Mouse (Mus musculus) stomach, embryonic 14.5 days (tissue): ENCODE measurements around the gene Taf5l. TPM values are rescaled to one million over a fixed set of nuclear protein-coding genes. Genes with fewer than 3 reads are reported as not detected.
"Not testable (repeated sequence)": the region's sequence is repeated elsewhere in the genome, so short reads cannot be mapped to it uniquely, and the experiment has no call there.

ENCODE experiments used
- ATAC-seq: fragments of 200-750 bp; cut with Nextera tagmentation; 2 replicates; pipeline ENCODE4 v1.8.0; 2017; ENCODE audit warnings: low read depth, moderate TSS enrichment; ENCODE audit not compliant: insufficient number of reproducible peaks, insufficient read depth, low FRiP score
- H3K27ac ChIP-seq: fragments of 300-500 bp; sonication (generic); 2 replicates; pipeline ENCODE4 v1.5.1; 2014; ENCODE audit warnings: mild to moderate bottlenecking, low read length, moderate library complexity, mixed read lengths
- H3K27me3 ChIP-seq: fragments of 300-500 bp; sonication (generic); 2 replicates; pipeline ENCODE4 v1.6.1; 2014; ENCODE audit warnings: low read length, control low read depth, mixed read lengths; ENCODE audit not compliant: control insufficient read depth, insufficient read depth
- H3K36me3 ChIP-seq: fragments of 300-500 bp; sonication (generic); 2 replicates; pipeline ENCODE4 v1.6.1; 2014; ENCODE audit warnings: mild to moderate bottlenecking, control low read depth, low read length, moderate library complexity, mixed read lengths; ENCODE audit not compliant: control insufficient read depth, insufficient read depth
- H3K4me1 ChIP-seq: fragments of 300-500 bp; sonication (generic); 2 replicates; pipeline ENCODE4 v1.6.1; 2014; ENCODE audit warnings: low read length, control low read depth, mixed read lengths; ENCODE audit not compliant: control insufficient read depth, insufficient read depth
- H3K4me2 ChIP-seq: fragments of 300-500 bp; sonication (generic); replicated peaks from 2 replicates; pipeline ENCODE4 v1.6.1; 2014; ENCODE audit warnings: low read depth, low read length, control low read depth
- H3K4me3 ChIP-seq: fragments of 300-500 bp; sonication (generic); 2 replicates; pipeline ENCODE4 v1.5.1; 2014; ENCODE audit warnings: low read depth, low read length, control low read depth
- H3K9ac ChIP-seq: fragments of 300-500 bp; sonication (generic); replicated peaks from 2 replicates; pipeline ENCODE4 v1.6.1; 2014; ENCODE audit warnings: low read depth, mild to moderate bottlenecking, control low read depth, low read length, moderate library complexity, mixed read lengths
- H3K9me3 ChIP-seq: fragments of 300-500 bp; sonication (generic); 2 replicates; pipeline ENCODE4 v1.6.1; 2016; ENCODE audit warnings: low read depth, low read length, control low read depth; ENCODE audit not compliant: control insufficient read depth
- WGBS: fragments of 180-500 bp; shearing (Covaris S2); extraction: QIAGEN DNeasy Blood & Tissue Kit; methylation state at CpG from one replicate; pipeline ENCODE4 v1.1.7; 2014; 5-methylcytosine and 5-hydroxymethylcytosine counted together
- polyA plus RNA-seq: library from polyadenylated mRNA; unstranded; fragments of >200 nt; fragmentation: Nextera tagmentation; extraction: Ambion mirVana; gene quantifications from 2 replicates; pipeline ENCODE4 v1.2.1, GENCODE M21; 2014

The Taf5l gene
- polyA plus RNA-seq, 1 experiment from 2014 or later, result 43.8 TPM

- H3K27me3 ChIP-seq, result no peaks in the 10 kb centered on the region
- H3K9ac ChIP-seq, result peak overlapping the region; percentile 87
- WGBS, result under 1% methylated on average over 53 of the region's 87 CpGs
- H3K27ac ChIP-seq, result peak overlapping the region; percentile 88
- H3K9me3 ChIP-seq, result no peaks in the 10 kb centered on the region
- H3K4me2 ChIP-seq, result peak overlapping the region; percentile 79
- peak; percentile 77 for ATAC-seq
- H3K4me1 ChIP-seq, result peaks cover 19% of the 10 kb centered on the region
- peak overlapping the region; percentile 86 for H3K4me3 ChIP-seq
- H3K36me3 ChIP-seq, result peaks cover 4% of the 10 kb centered on the region; the same call in 1 of the 2 replicates
Measured at GRCm38 (mm10) chr8:124020439-124021236, 559 bp downstream of the Taf5l start.

GRCm38 (mm10) chr8:124019782-124020181 lies 1.4 kb downstream of the Taf5l start:
- H3K4me2 ChIP-seq, result peak overlapping the region; percentile 79
- ATAC-seq, result no peak
- H3K4me1 ChIP-seq, result peaks cover 19% of the 10 kb centered on the region
- peaks cover 4% of the 10 kb centered on the region; the same call in 1 of the 2 replicates for H3K36me3 ChIP-seq
- no peaks in the 10 kb centered on the region for H3K9me3 ChIP-seq
- H3K4me3 ChIP-seq, result peak overlapping the region; percentile 86
- H3K9ac ChIP-seq, result peak overlapping the region; percentile 87; the same call in 1 of the 2 replicates
- H3K27ac ChIP-seq, result 0 out of 2 replicates have a peak overlapping the region, but pooled peaks have one; percentile 39
- WGBS, result 23% methylated on average over 13 of the region's 13 CpGs
- H3K27me3 ChIP-seq, result no peaks in the 10 kb centered on the region

- no peaks in the 10 kb centered on the region for H3K27me3 ChIP-seq
- no peak overlapping the region for H3K4me2 ChIP-seq
- no peak overlapping the region for H3K4me3 ChIP-seq
- WGBS, result 59% methylated on average over 3 of the region's 3 CpGs
- peaks cover under 1% of the 10 kb centered on the region; the same call in 1 of the 2 replicates for H3K36me3 ChIP-seq
- ATAC-seq, result no peak
- no peak overlapping the region for H3K9ac ChIP-seq
- no peak overlapping the region for H3K27ac ChIP-seq
- H3K9me3 ChIP-seq, result no peaks in the 10 kb centered on the region
- H3K4me1 ChIP-seq, result peaks cover 7% of the 10 kb centered on the region
Measured at GRCm38 (mm10) chr8:124014751-124015150, 6.4 kb downstream of the Taf5l start.

GRCm38 (mm10) chr8:124014299-124014698 lies 6.9 kb downstream of the Taf5l start:
- not testable (repeated sequence) for H3K27ac ChIP-seq

GRCm38 (mm10) chr8:124011989-124012586 lies 9.1 kb downstream of the Taf5l start:
- no peak overlapping the region for H3K27ac ChIP-seq
- 97% methylated on average over 3 of the region's 3 CpGs for WGBS
- H3K36me3 ChIP-seq, result peaks cover 24% of the 10 kb centered on the region
- no peak for ATAC-seq
- H3K4me3 ChIP-seq, result no peak overlapping the region
- no peaks in the 10 kb centered on the region for H3K27me3 ChIP-seq
- H3K4me1 ChIP-seq, result no peaks in the 10 kb centered on the region
- no peak overlapping the region for H3K9ac ChIP-seq
- no peak overlapping the region for H3K4me2 ChIP-seq
- no peaks in the 10 kb centered on the region for H3K9me3 ChIP-seq

More at GRCm38 (mm10) chr8:124014299-124014698, 6.9 kb downstream of the Taf5l start:
- not testable (repeated sequence) for H3K4me1 ChIP-seq, H3K4me2 ChIP-seq, H3K36me3 ChIP-seq, H3K9me3 ChIP-seq, H3K4me3 ChIP-seq, ATAC-seq, H3K27me3 ChIP-seq, H3K9ac ChIP-seq
- 92% methylated on average over 7 of the region's 7 CpGs for WGBS

- ATAC-seq, result no peak
- Histone ChIP-seq H3K27ac (no peak overlapping the region), H3K4me1 (no peaks in the 10 kb centered on the region), H3K9me3 (no peaks in the 10 kb centered on the region), H3K4me3 (no peak overlapping the region), H3K4me2 (no peak overlapping the region), H3K36me3 (peaks cover 28% of the 10 kb centered on the region), H3K9ac (no peak overlapping the region), H3K27me3 (no peaks in the 10 kb centered on the region)
- 76% methylated on average over 3 of the region's 3 CpGs for WGBS
Measured at GRCm38 (mm10) chr8:124011580-124011979, 9.6 kb downstream of the Taf5l start.

- no peak overlapping the region for H3K9ac ChIP-seq
- no peaks in the 10 kb centered on the region for H3K4me1 ChIP-seq
- H3K4me2 ChIP-seq, result no peak overlapping the region
- no peak overlapping the region for H3K27ac ChIP-seq
- H3K36me3 ChIP-seq, result peaks cover 50% of the 10 kb centered on the region
- no peak overlapping the region for H3K4me3 ChIP-seq
- no peaks in the 10 kb centered on the region for H3K27me3 ChIP-seq
- no peak for ATAC-seq
- H3K9me3 ChIP-seq, result no peaks in the 10 kb centered on the region
- 75% methylated on average over 6 of the region's 6 CpGs for WGBS
Measured at GRCm38 (mm10) chr8:124007829-124008228, 13.4 kb downstream of the Taf5l start.

GRCm38 (mm10) chr8:124002546-124003108 lies 18.6 kb downstream of the Taf5l start:
- no peak overlapping the region for H3K27ac ChIP-seq
- H3K9me3 ChIP-seq, result no peaks in the 10 kb centered on the region
- no peak overlapping the region for H3K4me3 ChIP-seq
- no peak for ATAC-seq
- 90% methylated on average over 10 of the region's 10 CpGs for WGBS
- no peaks in the 10 kb centered on the region for H3K4me1 ChIP-seq
- H3K9ac ChIP-seq, result no peak overlapping the region
- no peak overlapping the region for H3K4me2 ChIP-seq
- H3K36me3 ChIP-seq, result peaks cover 40% of the 10 kb centered on the region
- no peaks in the 10 kb centered on the region for H3K27me3 ChIP-seq
